Mouse (Mus musculus) CH12.LX (cell line): ENCODE measurements around the gene Mrps15.

Experiments used
- CTCF ChIP-seq, 2 experiments: IDR thresholded peaks in 1 of 2; conservative IDR thresholded peaks in 1 of 2; 2 replicates each; pipeline ENCODE4 v1.5.1; 2011 to 2012; ENCODE audit warnings: low read depth in 2 of 2, low read length in 2 of 2, improper control_type of control experiment in 1 of 2, inconsistent platforms in 1 of 2, mild to moderate bottlenecking in 1 of 2, moderate library complexity in 1 of 2
- EP300 ChIP-seq: IDR thresholded peaks from 2 replicates; pipeline ENCODE4 v1.6.1; 2011; ENCODE audit warnings: low read length, improper control_type of control experiment
- ETS1 ChIP-seq: conservative IDR thresholded peaks from 2 replicates; pipeline ENCODE4 v1.6.1; 2012; ENCODE audit warnings: low read depth, mild to moderate bottlenecking, inconsistent platforms, low read length, improper control_type of control experiment, moderate library complexity
- PAX5 ChIP-seq: IDR thresholded peaks from 2 replicates; pipeline ENCODE4 v1.6.1; 2012; ENCODE audit warnings: low read length, inconsistent platforms, mixed read lengths
- SMC3 ChIP-seq: IDR thresholded peaks from 2 replicates; pipeline ENCODE4 v1.6.1; 2011; ENCODE audit warnings: low read depth, low read length, improper control_type of control experiment
- TCF12 ChIP-seq: IDR thresholded peaks from 2 replicates; pipeline ENCODE4 v1.6.1; 2014; ENCODE audit warnings: low read depth, mild to moderate bottlenecking, inconsistent platforms, low read length, improper control_type of control experiment

GRCm38 (mm10) chr4:126091873-126092272 is 45.1 kb downstream of the Mrps15 start:
- TF ChIP-seq SMC3 (no peak), CTCF (conservative IDR thresholded peaks at IDR 0.05 in 1 of 2, IDR thresholded peaks at IDR 0.05 in 1 of 2; ENCODE audit: low read depth in 2 of 2, low read length in 2 of 2) (no peak), EP300 (no peak), TCF12 (no peak), PAX5 (no peak), ETS1 (no peak)
